Mouse (Mus musculus) heart, adult 2 months (tissue): Measurements from ENCODE around the gene Aqp3. TPM values are rescaled to one million over a fixed set of nuclear protein-coding genes. Genes with fewer than 3 reads are reported as not detected.

ENCODE experiments used
- DNase-seq, 2 experiments: peaks; one replicate each; pipeline ENCODE4 v3.0.0; 2021
- H3K27ac ChIP-seq: fragments of 200-600 bp; 2 replicates; pipeline ENCODE4 v1.8.1; 2022
- H3K27me3 ChIP-seq: fragments of 200-500 bp; 2 replicates; pipeline ENCODE4 v1.6.1; 2012; ENCODE audit warnings: mild to moderate bottlenecking, low read length, inconsistent platforms, mixed read lengths; ENCODE audit not compliant: control insufficient read depth, insufficient read depth
- H3K36me3 ChIP-seq: fragments of 200-500 bp; 2 replicates; pipeline ENCODE4 v1.6.1; 2012; ENCODE audit warnings: low read length, inconsistent platforms; ENCODE audit not compliant: control insufficient read depth, insufficient read depth
- H3K4me1 ChIP-seq: fragments of 200-500 bp; 2 replicates; pipeline ENCODE4 v1.6.1; 2011; ENCODE audit warnings: low read length; ENCODE audit not compliant: control insufficient read depth, insufficient read depth
- H3K4me3 ChIP-seq: fragments of 200-600 bp; 2 replicates; pipeline ENCODE4 v1.8.1; 2022
- H3K79me2 ChIP-seq: fragments of 200-500 bp; replicated peaks from 2 replicates; pipeline ENCODE4 v1.6.1; 2012; ENCODE audit warnings: mild to moderate bottlenecking, inconsistent platforms, low read length, moderate library complexity, mixed read lengths; ENCODE audit not compliant: control insufficient read depth, insufficient read depth
- H3K9ac ChIP-seq: fragments of 200-500 bp; 2 replicates; pipeline ENCODE4 v1.6.1; 2012; ENCODE audit warnings: low read depth, mild to moderate bottlenecking, control low read depth, inconsistent platforms, low read length, mixed read lengths
- CTCF ChIP-seq: fragments of 200-600 bp; IDR thresholded peaks from 2 replicates; pipeline ENCODE4 v1.8.1; 2022; ENCODE audit warnings: antibody characterized with exemption, mild to moderate bottlenecking, moderate library complexity
- EP300 ChIP-seq: fragments of 200-500 bp; IDR thresholded peaks from 2 replicates; pipeline ENCODE4 v1.6.1; 2011; ENCODE audit warnings: low read depth, low read length, control low read depth; ENCODE audit not compliant: insufficient read depth
- POLR2A ChIP-seq: fragments of 200-500 bp; IDR thresholded peaks from 2 replicates; pipeline ENCODE4 v1.6.1; 2011; ENCODE audit warnings: mild to moderate bottlenecking, low read depth, low read length, control low read depth; ENCODE audit not compliant: insufficient read depth
- WGBS: fragments of 180-500 bp; shearing (Covaris S2); methylation state at CpG from one replicate; pipeline ENCODE4 v1.1.7; 2018; 5-methylcytosine and 5-hydroxymethylcytosine counted together
- intact Hi-C: fragments of 180-260 bp; cut with DNase I; formaldehyde crosslinking; loops from one replicate; pipeline ENCODE4 v1.15.1; 2025
- polyA plus RNA-seq: library from polyadenylated mRNA; depleted of rRNA; stranded (reverse); fragments of >200 nt; gene quantifications from 2 replicates; pipeline ENCODE4 v1.2.3, GENCODE M21; 2012
- total RNA-seq, 2 experiments: library from RNA; stranded (reverse); gene quantifications; 2 replicates each; pipeline ENCODE4 v1.2.3; 2021

Aqp3 gene
- total and polyA plus RNA-seq, 3 experiments, result 4.2 TPM; not detected in 2

DNA sequence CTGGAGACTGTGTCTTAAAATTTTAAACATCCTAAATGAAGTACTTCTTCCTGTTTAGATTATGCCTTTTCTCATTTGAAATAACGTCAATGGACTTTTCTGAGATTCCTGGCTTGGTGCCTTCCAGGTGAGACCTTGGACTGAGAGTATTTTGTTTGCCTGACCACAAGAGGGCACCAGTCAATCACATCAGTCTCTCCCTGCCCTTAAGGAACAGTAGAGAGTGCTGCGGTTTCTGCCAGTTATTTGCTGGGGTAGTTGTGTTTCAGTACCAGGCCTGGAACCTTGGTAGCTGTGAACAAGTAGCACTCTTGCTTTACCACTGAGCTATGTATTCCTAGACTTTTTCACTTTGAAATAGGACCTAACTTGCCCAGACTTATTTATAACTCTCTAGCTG is 31.4 kb upstream of the Aqp3 start:
- H3K27ac ChIP-seq, result no peak overlapping the region
- no peaks in the 10 kb centered on the region for H3K4me1 ChIP-seq
- no peaks in the 10 kb centered on the region; the same call in 1 of the 2 replicates for H3K36me3 ChIP-seq
- 1% methylated on average over 2 of the region's 2 CpGs for WGBS
- H3K9ac ChIP-seq, result no peak overlapping the region
- H3K27me3 ChIP-seq, result no peaks in the 10 kb centered on the region
- no peak overlapping the region for H3K4me3 ChIP-seq
- DNase-seq, result peak; percentile 49 to 66
- H3K79me2 ChIP-seq, result no peaks in the 10 kb centered on the region
- intact Hi-C loops, result loop anchor here (1.0 to 10.0 kb wide), 3 partner anchors 37 to 155 kb away; partner anchors contain the start of genes Nfx1 and Ubap2
- TF ChIP-seq EP300, result peak; percentile 88
- TF ChIP-seq POLR2A, result no peak
- TF ChIP-seq CTCF, result peak; percentile 92

DNA sequence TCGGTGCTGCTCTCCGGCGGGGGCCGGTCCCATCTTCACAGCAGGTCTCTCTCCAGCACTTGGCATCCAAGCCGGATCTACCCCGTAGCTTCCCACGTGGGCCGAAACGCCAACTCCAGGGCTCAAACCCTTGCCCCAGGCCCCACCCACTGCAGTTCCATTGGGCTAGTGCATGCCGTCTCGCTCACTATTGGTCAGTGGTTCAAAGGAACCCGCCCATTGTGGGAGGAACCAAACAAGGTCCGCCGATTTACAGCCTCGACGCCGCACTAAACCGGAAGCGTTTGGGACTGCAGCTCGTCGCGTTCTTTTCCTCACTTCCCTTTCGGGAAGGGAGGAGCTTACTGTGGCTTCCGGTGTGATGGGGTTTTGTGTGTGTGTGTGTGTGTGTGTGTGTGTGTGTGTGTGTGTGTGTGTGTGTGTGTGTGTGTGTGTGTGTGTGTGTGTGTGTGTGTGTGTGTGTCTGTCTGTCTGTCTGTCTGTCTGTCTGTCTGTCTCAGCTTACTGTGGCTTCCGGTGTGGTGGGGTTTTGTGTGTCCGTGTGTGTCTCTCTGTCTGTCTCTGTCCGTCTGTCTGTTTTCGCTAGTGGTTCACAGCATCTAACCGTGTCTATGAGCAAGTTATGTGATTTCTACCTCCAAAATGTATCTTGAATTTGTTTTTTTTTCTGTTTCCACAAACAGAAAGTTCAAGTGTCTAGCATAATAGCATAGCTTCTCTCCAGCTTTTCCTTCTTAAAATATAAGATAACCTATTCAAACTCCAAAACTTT is 26.4 kb upstream of the Aqp3 start, which contains the start of gene Nol6:
Gene Nol6, minus strand, starts transcription at position 276 of the 772 bp plus-strand sequence.
- Histone ChIP-seq H3K27ac (peak within 1 kb of the TSS; percentile 68), H3K36me3 (no peaks in the 10 kb centered on the region), H3K4me3 (peak within 1 kb of the TSS; percentile 73), H3K27me3 (no peaks in the 10 kb centered on the region), H3K79me2 (no peaks in the 10 kb centered on the region), H3K9ac (peak within 1 kb of the TSS; percentile 39), H3K4me1 (peaks cover 2% of the 10 kb centered on the region; the same call in 1 of the 2 replicates)
- TF ChIP-seq CTCF, result no peak
- TF ChIP-seq EP300, result no peak
- peak; percentile 55; the same call in 1 of the 2 replicates for TF ChIP-seq POLR2A
- peak; percentile 93 to 98 for DNase-seq
- 2% methylated on average over 29 of the region's 29 CpGs for WGBS
- intact Hi-C loops, result loop anchor here (10.0 kb wide), 1 partner anchor 150 kb away; the partner anchor contains the start of gene Nfx1

GRCm38 (mm10) chr4:41118706-41119292 is 20.8 kb upstream of the Aqp3 start:
- Histone ChIP-seq H3K4me1 (peaks cover 2% of the 10 kb centered on the region; the same call in 1 of the 2 replicates), H3K27ac (no peak overlapping the region), H3K36me3 (no peaks in the 10 kb centered on the region), H3K79me2 (no peaks in the 10 kb centered on the region), H3K27me3 (no peaks in the 10 kb centered on the region), H3K4me3 (no peak overlapping the region), H3K9ac (no peak overlapping the region)
- peak; percentile 50 to 70 for DNase-seq
- no peak for TF ChIP-seq POLR2A
- peak; percentile 89 for TF ChIP-seq CTCF
- WGBS, result 69% methylated on average over 11 of the region's 11 CpGs
- intact Hi-C loops, result loop anchor here (1.0 kb wide), 1 partner anchor 68 kb away; no protein-coding TSS in a partner anchor

GRCm38 (mm10) chr4:41116817-41117216 is 18.8 kb upstream of the Aqp3 start:
- H3K79me2 ChIP-seq, result no peaks in the 10 kb centered on the region
- DNase-seq, result no peak
- H3K4me1 ChIP-seq, result no peaks in the 10 kb centered on the region
- WGBS, result 72% methylated on average over 3 of the region's 3 CpGs
- no peak overlapping the region for H3K27ac ChIP-seq
- intact Hi-C loops, result no loop called here
- H3K4me3 ChIP-seq, result no peak overlapping the region
- H3K27me3 ChIP-seq, result no peaks in the 10 kb centered on the region
- TF ChIP-seq EP300 (no peak), POLR2A (no peak), CTCF (no peak)
- H3K36me3 ChIP-seq, result no peaks in the 10 kb centered on the region
- no peak overlapping the region for H3K9ac ChIP-seq

GRCm38 (mm10) chr4:41115793-41116192 is 17.8 kb upstream of the Aqp3 start:
- intact Hi-C loops, result no loop called here
- TF ChIP-seq EP300 (no peak), POLR2A (no peak), CTCF (no peak)
- no peaks in the 10 kb centered on the region for H3K79me2 ChIP-seq
- H3K4me3 ChIP-seq, result no peak overlapping the region
- no peaks in the 10 kb centered on the region for H3K4me1 ChIP-seq
- H3K27ac ChIP-seq, result no peak overlapping the region
- WGBS, result 94% methylated on average over 15 of the region's 15 CpGs
- H3K36me3 ChIP-seq, result no peaks in the 10 kb centered on the region
- DNase-seq, result no peak
- no peak overlapping the region for H3K9ac ChIP-seq
- H3K27me3 ChIP-seq, result no peaks in the 10 kb centered on the region

DNA sequence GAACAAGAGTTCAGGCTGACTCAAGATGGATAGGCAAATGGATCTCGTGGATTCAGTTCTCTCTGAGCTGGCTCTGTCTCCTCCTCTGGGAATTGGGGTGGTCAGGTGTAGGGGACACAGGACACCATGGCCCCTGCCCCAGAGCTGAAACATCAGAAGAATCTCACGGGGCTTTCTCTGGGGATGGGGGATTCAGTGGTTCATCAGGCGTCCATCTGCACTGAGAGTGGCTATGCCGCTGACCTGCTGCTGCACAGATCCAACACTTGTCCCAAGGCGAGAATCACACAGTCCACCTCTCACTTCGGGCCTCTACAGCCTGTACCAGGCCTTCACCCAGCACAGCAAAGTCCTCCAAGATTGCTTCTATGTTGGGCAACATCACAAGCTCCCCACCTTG is 17.1 kb upstream of the Aqp3 start:
- no peaks in the 10 kb centered on the region for H3K36me3 ChIP-seq
- WGBS, result 91% methylated on average over 6 of the region's 6 CpGs

More for the DNA sequence above, 17.1 kb upstream of the Aqp3 start:
- H3K9ac ChIP-seq, result no peak overlapping the region
- H3K79me2 ChIP-seq, result no peaks in the 10 kb centered on the region
- H3K4me1 ChIP-seq, result no peaks in the 10 kb centered on the region
- TF ChIP-seq POLR2A (no peak), EP300 (no peak), CTCF (no peak)
- no peak overlapping the region for H3K4me3 ChIP-seq
- H3K27me3 ChIP-seq, result no peaks in the 10 kb centered on the region
- DNase-seq, result no peak
- H3K27ac ChIP-seq, result no peak overlapping the region
- intact Hi-C loops, result no loop called here
